Mouse (Mus musculus) heart, adult 2 months (tissue): ENCODE results near the gene Nbea.

Experiments
- CTCF ChIP-seq: fragments of 200-600 bp; IDR thresholded peaks from 2 replicates; pipeline ENCODE4 v1.8.1; 2022; ENCODE audit warnings: antibody characterized with exemption, mild to moderate bottlenecking, moderate library complexity
- POLR2A ChIP-seq: fragments of 200-500 bp; IDR thresholded peaks from 2 replicates; pipeline ENCODE4 v1.6.1; 2011; ENCODE audit warnings: mild to moderate bottlenecking, low read depth, low read length, control low read depth; ENCODE audit not compliant: insufficient read depth

GRCm38 (mm10) chr3:55646437-55646836, 537.1 kb downstream of the Nbea start:
- TF ChIP-seq CTCF (no peak), POLR2A (no peak)
